Mouse (Mus musculus) kidney, postnatal 10 days (tissue): ENCODE measurements at regions not wholly inside any gene's neighbourhood (a gene's known extent, or its start where the extent isn't known, plus 50 kb on each side); places are given as distances from the start of the nearest gene placed in this dataset.

Experiments
- DNase-seq: peaks from one replicate; pipeline ENCODE4 v3.0.0; 2021; ENCODE audit warnings: mixed read lengths

DNA sequence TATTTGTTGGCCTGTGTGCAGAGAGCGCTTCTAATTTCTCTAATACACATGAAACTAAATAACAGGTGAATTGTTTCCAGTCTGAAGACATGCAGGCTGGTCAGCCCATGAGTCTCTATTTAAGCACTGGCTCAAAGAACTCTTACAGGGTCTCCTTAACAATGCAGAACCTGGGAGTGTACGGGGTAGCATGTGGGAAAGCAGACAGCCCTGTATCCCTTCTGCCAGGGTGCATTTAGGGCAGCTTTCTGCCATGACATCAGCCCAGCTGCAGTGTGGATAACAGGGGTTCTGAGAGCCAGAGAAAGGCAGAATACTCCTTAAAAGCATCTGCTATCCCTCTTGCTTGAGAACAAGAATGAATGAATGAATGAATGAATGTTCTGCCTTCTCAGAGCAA, 164.7 kb downstream of the Grb14 start:
- DNase-seq, result no peak

DNA sequence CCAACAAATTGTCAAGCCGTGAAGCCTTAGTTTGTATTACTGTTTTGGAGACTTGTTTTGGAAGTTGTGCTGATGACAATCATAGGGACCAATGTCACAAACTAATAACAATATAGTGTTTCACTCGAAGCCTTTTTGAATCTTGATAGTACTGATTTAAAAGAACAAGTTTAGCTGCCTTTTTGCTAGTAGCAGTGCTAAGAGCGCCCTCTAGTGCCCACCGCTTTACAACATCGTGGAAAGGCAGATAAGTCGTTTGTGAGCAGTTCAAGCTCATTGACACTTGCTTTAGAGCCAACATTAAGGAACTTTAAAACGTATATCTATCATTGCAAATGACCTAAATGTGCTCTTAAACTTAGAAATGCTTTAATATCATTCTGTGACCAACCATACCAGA, 170.9 kb downstream of the Grb14 start:
- peak; percentile 93 for DNase-seq

- DNase-seq, result no peak
Measured at GRCm38 (mm10) chr2:64852913-64853312, 171.9 kb downstream of the Grb14 start.

GRCm38 (mm10) chr2:64851096-64851495, 173.7 kb downstream of the Grb14 start:
- DNase-seq, result no peak

GRCm38 (mm10) chr2:64850656-64851055, 174.1 kb downstream of the Grb14 start:
- no peak for DNase-seq

DNA sequence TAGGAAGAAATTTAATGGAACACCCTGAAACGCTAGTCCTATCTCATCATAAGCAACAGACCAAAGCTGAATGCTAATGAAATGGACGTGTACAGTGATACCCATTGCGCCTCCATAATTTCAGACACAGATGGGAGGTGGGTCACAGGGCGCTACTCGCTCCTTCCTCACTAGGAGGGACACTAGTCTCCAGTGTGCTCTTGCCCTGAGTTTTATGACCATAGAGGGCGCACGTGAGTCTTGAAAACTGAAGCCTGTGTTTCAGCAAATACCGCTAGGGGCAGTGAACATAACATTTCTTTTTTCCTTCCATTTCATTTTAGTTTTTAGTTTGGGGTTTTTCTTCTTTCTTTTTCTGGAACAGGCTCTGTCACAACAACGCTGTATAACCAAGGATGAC, 200.3 kb downstream of the Grb14 start:
- peak; percentile 7 for DNase-seq

DNA sequence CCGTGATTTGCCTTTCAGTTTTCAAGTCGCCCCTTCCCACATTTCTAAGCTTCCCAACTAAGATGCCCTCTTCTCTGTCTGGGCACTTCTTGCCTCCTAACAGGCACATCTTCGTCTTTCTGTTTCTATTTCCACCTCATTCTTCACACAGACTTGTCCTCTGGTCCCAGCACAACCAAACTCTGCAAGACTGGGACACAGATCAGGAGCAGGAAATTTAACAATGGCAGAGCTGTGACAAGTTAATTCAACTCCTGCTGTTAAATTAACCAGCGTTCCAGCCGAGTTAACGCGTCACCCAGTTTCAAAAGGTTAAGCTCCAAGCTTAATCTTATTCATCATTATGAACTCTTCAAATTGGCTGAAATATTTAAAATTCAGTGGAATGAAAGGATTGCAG, 200.9 kb downstream of the Grb14 start:
- no peak for DNase-seq

- DNase-seq, result no peak
Measured at GRCm38 (mm10) chr2:64823074-64823473, 201.7 kb downstream of the Grb14 start.

DNA sequence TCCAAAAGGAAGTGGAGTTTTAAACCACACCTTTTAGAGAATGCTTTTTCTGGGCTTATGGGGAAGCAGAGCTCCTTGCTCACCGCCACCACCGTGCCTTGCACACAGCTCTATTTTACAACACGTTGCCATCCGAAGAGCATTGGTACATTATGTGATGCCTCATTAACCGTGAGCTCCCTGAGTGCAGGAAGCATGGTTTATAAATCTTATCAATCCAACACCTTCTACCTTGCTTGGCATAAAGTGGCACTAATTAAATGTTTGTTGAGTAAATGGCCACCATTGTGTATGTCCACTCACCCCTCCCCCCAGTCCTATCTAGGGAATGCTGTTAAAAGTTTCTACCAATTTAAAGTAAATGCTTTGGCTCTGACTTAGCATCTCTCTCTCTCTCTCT, 206.6 kb downstream of the Grb14 start:
- DNase-seq, result no peak
